Mouse (Mus musculus): ENCODE results near the gene Nlrc3. TPM values are rescaled to one million over a fixed set of nuclear protein-coding genes. Genes with fewer than 3 reads are reported as not detected.

Gene Nlrc3
- polyA plus RNA-seq, 1 experiment from 2014 or later = 0.76 TPM

GRCm38 (mm10) chr16:3964990-3965389 lies 11.4 kb downstream of the Nlrc3 start:
- Histone ChIP-seq H3K4me3 (ENCODE audit: low read depth, low read length) (no peak overlapping the region), H3K27me3 (ENCODE audit: control insufficient read depth, insufficient read depth, low read length) (no peaks in the 10 kb centered on the region), H3K9ac (replicated peaks; ENCODE audit: low read length) (no peak overlapping the region), H3K36me3 (replicated peaks; ENCODE audit: control insufficient read depth, insufficient read depth, low read depth, low read length) (no peaks in the 10 kb centered on the region), H3K4me1 (ENCODE audit: control insufficient read depth, insufficient read depth, low read length) (no peaks in the 10 kb centered on the region), H3K27ac (replicated peaks; ENCODE audit: low read depth, low read length) (no peak overlapping the region), H3K4me2 (ENCODE audit: low read depth, low read length) (no peak overlapping the region), H3K9me3 (replicated peaks; ENCODE audit: control insufficient read depth, low read length) (no peaks in the 10 kb centered on the region)
- DNase-seq (ENCODE audit: low spot score) (no peak), ATAC-seq (replicated peaks; ENCODE audit: insufficient number of reproducible peaks, low FRiP score, low TSS enrichment, low read depth) (no peak)
- 84% methylated on average over 10 of the region's 10 CpGs for whole genome bisulfite sequencing

- H3K4me1 ChIP-seq (ENCODE audit: control insufficient read depth, insufficient read depth, low read length) = no peaks in the 10 kb centered on the region
- no peaks in the 10 kb centered on the region for H3K36me3 ChIP-seq (replicated peaks; ENCODE audit: control insufficient read depth, insufficient read depth, low read depth, low read length)
- H3K9me3 ChIP-seq (replicated peaks; ENCODE audit: control insufficient read depth, low read length) = no peaks in the 10 kb centered on the region
- H3K27ac ChIP-seq (replicated peaks; ENCODE audit: low read depth, low read length) = no peak overlapping the region
- H3K4me2 ChIP-seq (ENCODE audit: low read depth, low read length) = no peak overlapping the region
- H3K9ac ChIP-seq (replicated peaks; ENCODE audit: low read length) = no peak overlapping the region
- no peak overlapping the region for H3K4me3 ChIP-seq (ENCODE audit: low read depth, low read length)
- no peak for DNase-seq (ENCODE audit: low spot score)
- WGBS = 73% methylated on average over 2 of the region's 2 CpGs
- no peak for ATAC-seq (replicated peaks; ENCODE audit: insufficient number of reproducible peaks, low FRiP score, low TSS enrichment, low read depth)
- H3K27me3 ChIP-seq (ENCODE audit: control insufficient read depth, insufficient read depth, low read length) = no peaks in the 10 kb centered on the region
Measured at GRCm38 (mm10) chr16:3959261-3959660, 17.2 kb downstream of the Nlrc3 start.

- Histone ChIP-seq H3K9ac (replicated peaks; ENCODE audit: low read length) (no peak overlapping the region), H3K36me3 (replicated peaks; ENCODE audit: control insufficient read depth, insufficient read depth, low read depth, low read length) (no peaks in the 10 kb centered on the region), H3K27ac (replicated peaks; ENCODE audit: low read depth, low read length) (no peak overlapping the region), H3K27me3 (ENCODE audit: control insufficient read depth, insufficient read depth, low read length) (no peaks in the 10 kb centered on the region), H3K9me3 (replicated peaks; ENCODE audit: control insufficient read depth, low read length) (no peaks in the 10 kb centered on the region), H3K4me3 (ENCODE audit: low read depth, low read length) (no peak overlapping the region), H3K4me2 (ENCODE audit: low read depth, low read length) (no peak overlapping the region), H3K4me1 (ENCODE audit: control insufficient read depth, insufficient read depth, low read length) (no peaks in the 10 kb centered on the region)
- 79% methylated on average over 6 of the region's 6 CpGs for WGBS
- ATAC-seq (replicated peaks; ENCODE audit: insufficient number of reproducible peaks, low FRiP score, low TSS enrichment, low read depth) = no peak
- DNase-seq (ENCODE audit: low spot score) = no peak
Measured at GRCm38 (mm10) chr16:3956369-3956768, 20.1 kb downstream of the Nlrc3 start.

- Histone ChIP-seq H3K4me1 (ENCODE audit: control insufficient read depth, insufficient read depth, low read length) (no peaks in the 10 kb centered on the region), H3K4me3 (ENCODE audit: low read depth, low read length) (no peak overlapping the region), H3K27me3 (ENCODE audit: control insufficient read depth, insufficient read depth, low read length) (no peaks in the 10 kb centered on the region), H3K36me3 (replicated peaks; ENCODE audit: control insufficient read depth, insufficient read depth, low read depth, low read length) (no peaks in the 10 kb centered on the region), H3K27ac (replicated peaks; ENCODE audit: low read depth, low read length) (no peak overlapping the region), H3K9me3 (replicated peaks; ENCODE audit: control insufficient read depth, low read length) (no peaks in the 10 kb centered on the region), H3K9ac (replicated peaks; ENCODE audit: low read length) (no peak overlapping the region), H3K4me2 (ENCODE audit: low read depth, low read length) (no peak overlapping the region)
- WGBS = 77% methylated on average over 1 of the region's 1 CpGs
- DNase-seq (ENCODE audit: low spot score) (no peak), ATAC-seq (replicated peaks; ENCODE audit: insufficient number of reproducible peaks, low FRiP score, low TSS enrichment, low read depth) (no peak)
Measured at GRCm38 (mm10) chr16:3951141-3951540, 25.3 kb downstream of the Nlrc3 start.

- ATAC-seq (replicated peaks; ENCODE audit: insufficient number of reproducible peaks, low FRiP score, low TSS enrichment, low read depth) = no peak
- no peaks in the 10 kb centered on the region; the same call in 1 of the 2 replicates for H3K36me3 ChIP-seq (replicated peaks; ENCODE audit: control insufficient read depth, insufficient read depth, low read depth, low read length)
- WGBS = 87% methylated on average over 4 of the region's 4 CpGs
- H3K9ac ChIP-seq (replicated peaks; ENCODE audit: low read length) = no peak overlapping the region
- H3K27me3 ChIP-seq (ENCODE audit: control insufficient read depth, insufficient read depth, low read length) = no peaks in the 10 kb centered on the region
- no peak overlapping the region for H3K27ac ChIP-seq (replicated peaks; ENCODE audit: low read depth, low read length)
- no peaks in the 10 kb centered on the region for H3K9me3 ChIP-seq (replicated peaks; ENCODE audit: control insufficient read depth, low read length)
- no peak for DNase-seq (ENCODE audit: low spot score)
- no peaks in the 10 kb centered on the region for H3K4me1 ChIP-seq (ENCODE audit: control insufficient read depth, insufficient read depth, low read length)
- no peak overlapping the region for H3K4me2 ChIP-seq (ENCODE audit: low read depth, low read length)
- H3K4me3 ChIP-seq (ENCODE audit: low read depth, low read length) = no peak overlapping the region
Measured at GRCm38 (mm10) chr16:3934701-3935100, 41.7 kb downstream of the Nlrc3 start.

- Histone ChIP-seq H3K27me3 (ENCODE audit: control insufficient read depth, insufficient read depth, low read length) (no peaks in the 10 kb centered on the region), H3K9ac (replicated peaks; ENCODE audit: low read length) (0 out of 2 replicates have a peak overlapping the region, but pooled peaks have one; percentile 13), H3K9me3 (replicated peaks; ENCODE audit: control insufficient read depth, low read length) (no peaks in the 10 kb centered on the region), H3K4me2 (ENCODE audit: low read depth, low read length) (no peak overlapping the region), H3K27ac (replicated peaks; ENCODE audit: low read depth, low read length) (no peak overlapping the region), H3K4me3 (ENCODE audit: low read depth, low read length) (no peak overlapping the region), H3K36me3 (replicated peaks; ENCODE audit: control insufficient read depth, insufficient read depth, low read depth, low read length) (no peaks in the 10 kb centered on the region; the same call in 1 of the 2 replicates), H3K4me1 (ENCODE audit: control insufficient read depth, insufficient read depth, low read length) (no peaks in the 10 kb centered on the region)
- WGBS = 90% methylated on average over 1 of the region's 1 CpGs
- ATAC-seq (replicated peaks; ENCODE audit: insufficient number of reproducible peaks, low FRiP score, low TSS enrichment, low read depth) = no peak
- no peak for DNase-seq (ENCODE audit: low spot score)
Measured at GRCm38 (mm10) chr16:3934091-3934490, 42.3 kb downstream of the Nlrc3 start.

GRCm38 (mm10) chr16:3933536-3933935 lies 42.9 kb downstream of the Nlrc3 start:
- ATAC-seq (replicated peaks; ENCODE audit: insufficient number of reproducible peaks, low FRiP score, low TSS enrichment, low read depth) = no peak
- Histone ChIP-seq H3K4me1 (ENCODE audit: control insufficient read depth, insufficient read depth, low read length) (no peaks in the 10 kb centered on the region), H3K9me3 (replicated peaks; ENCODE audit: control insufficient read depth, low read length) (no peaks in the 10 kb centered on the region), H3K36me3 (replicated peaks; ENCODE audit: control insufficient read depth, insufficient read depth, low read depth, low read length) (no peaks in the 10 kb centered on the region; the same call in 1 of the 2 replicates), H3K27ac (replicated peaks; ENCODE audit: low read depth, low read length) (no peak overlapping the region), H3K27me3 (ENCODE audit: control insufficient read depth, insufficient read depth, low read length) (no peaks in the 10 kb centered on the region), H3K4me2 (ENCODE audit: low read depth, low read length) (no peak overlapping the region), H3K9ac (replicated peaks; ENCODE audit: low read length) (no peak overlapping the region), H3K4me3 (ENCODE audit: low read depth, low read length) (no peak overlapping the region)
- DNase-seq (ENCODE audit: low spot score) = no peak
- 87% methylated on average over 6 of the region's 6 CpGs for WGBS

- Histone ChIP-seq H3K4me2 (ENCODE audit: low read depth, low read length) (no peak overlapping the region), H3K4me3 (ENCODE audit: low read depth, low read length) (no peak overlapping the region), H3K9ac (replicated peaks; ENCODE audit: low read length) (no peak overlapping the region), H3K4me1 (ENCODE audit: control insufficient read depth, insufficient read depth, low read length) (no peaks in the 10 kb centered on the region), H3K9me3 (replicated peaks; ENCODE audit: control insufficient read depth, low read length) (no peaks in the 10 kb centered on the region), H3K36me3 (replicated peaks; ENCODE audit: control insufficient read depth, insufficient read depth, low read depth, low read length) (peaks cover 3% of the 10 kb centered on the region), H3K27ac (replicated peaks; ENCODE audit: low read depth, low read length) (no peak overlapping the region), H3K27me3 (ENCODE audit: control insufficient read depth, insufficient read depth, low read length) (no peaks in the 10 kb centered on the region)
- WGBS = 78% methylated on average over 7 of the region's 7 CpGs
- ATAC-seq (replicated peaks; ENCODE audit: insufficient number of reproducible peaks, low FRiP score, low TSS enrichment, low read depth) (no peak), DNase-seq (ENCODE audit: low spot score) (peak; percentile 3)
Measured at GRCm38 (mm10) chr16:3929151-3929550, 47.3 kb downstream of the Nlrc3 start.

Data from embryonic facial prominence, embryonic 11.5 days (tissue).